Mouse (Mus musculus): ENCODE results near the gene Dap3. TPM values are rescaled to one million over a fixed set of nuclear protein-coding genes. Genes with fewer than 3 reads are reported as not detected.
A peak's percentile ranks its signal among the peaks of the same experiment; 100 is the strongest.
"Not testable (repeated sequence)": the region's sequence is repeated elsewhere in the genome, so short reads cannot be mapped to it uniquely, and the experiment has no call there.

Dap3 gene
- 138 and 141 TPM in 2 replicates for polyA plus RNA-seq (2014; fragmentation: Nextera tagmentation; extraction: Ambion mirVana)

DNA sequence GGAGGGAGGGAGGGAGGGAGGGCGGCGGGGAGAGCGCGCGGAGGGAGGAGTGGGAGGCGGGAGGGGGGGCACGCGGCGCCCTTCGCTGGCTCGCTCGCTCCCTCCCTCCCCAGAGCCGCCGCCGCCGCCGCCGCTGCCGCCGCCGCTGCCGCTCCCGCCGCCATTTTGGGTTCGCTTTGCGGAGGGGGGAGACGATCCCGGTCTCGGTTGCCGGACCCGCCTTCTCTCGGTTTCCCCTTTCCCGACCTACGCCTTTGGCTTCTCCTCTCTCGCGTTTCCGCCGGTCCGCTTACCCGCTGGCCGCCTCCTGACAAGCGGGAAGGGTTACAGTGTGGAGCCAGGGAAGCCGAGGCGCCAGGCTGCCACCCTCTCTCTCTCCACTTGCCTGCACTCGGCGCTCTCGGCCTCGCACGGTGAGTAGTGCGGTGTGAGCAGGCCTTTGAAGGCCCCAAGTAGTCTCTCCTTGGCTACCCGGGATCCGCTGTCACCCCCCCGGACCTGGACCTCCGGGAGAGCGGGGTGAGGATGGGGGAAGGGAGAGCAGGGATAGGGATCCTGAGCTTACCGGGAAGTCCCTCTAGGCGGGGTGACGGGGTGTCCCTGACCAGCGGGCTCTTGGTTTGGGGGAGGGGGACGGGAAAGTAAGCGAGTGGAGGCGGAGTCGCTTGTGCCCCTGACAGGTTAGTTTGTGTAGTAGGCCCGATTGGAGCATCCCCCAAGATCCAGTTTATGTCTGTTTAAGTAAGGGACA is at the start of gene Dap3, which contains the start of gene Ash1l:
Gene Dap3, minus strand, starts transcription at position 606 of the 751 bp plus-strand sequence.
Gene Ash1l, plus strand, starts transcription at position 47 of the 751 bp plus-strand sequence.
- Histone ChIP-seq H3K9ac (ENCODE audit: low read length) (peak within 1 kb of the TSS; percentile 97), H3K36me3 (ENCODE audit: control insufficient read depth, insufficient read depth, low read length) (no peaks in the 10 kb centered on the region), H3K27ac (replicated peaks in 1 of 2; ENCODE audit: control insufficient read depth in 1 of 2, insufficient read depth in 1 of 2, low read depth in 2 of 2, low read length in 2 of 2) (peak within 1 kb of the TSS; percentile 98 to 100), H3K4me1 (ENCODE audit: control insufficient read depth in 2 of 2, insufficient read depth in 2 of 2, low read length in 2 of 2) (peaks cover 0 to 21% of the 10 kb centered on the region in 2 experiments; a peak in 2 of 4 replicates), H3K4me2 (ENCODE audit: low read length) (peak within 1 kb of the TSS; percentile 74), H3K4me3 (ENCODE audit: control insufficient read depth in 1 of 2, insufficient read depth in 1 of 2, low read depth in 1 of 2, low read length in 2 of 2) (peak within 1 kb of the TSS; percentile 87 to 92), H3K9me3 (ENCODE audit: control insufficient read depth, low read length) (no peaks in the 10 kb centered on the region), H3K27me3 (ENCODE audit: control insufficient read depth, insufficient read depth, low read length) (no peaks in the 10 kb centered on the region)
- under 1% methylated on average over 39 of the region's 64 CpGs for WGBS
- ATAC-seq (ENCODE audit: insufficient number of reproducible peaks, insufficient read depth, low FRiP score, low read depth) = peak; percentile 55

DNA sequence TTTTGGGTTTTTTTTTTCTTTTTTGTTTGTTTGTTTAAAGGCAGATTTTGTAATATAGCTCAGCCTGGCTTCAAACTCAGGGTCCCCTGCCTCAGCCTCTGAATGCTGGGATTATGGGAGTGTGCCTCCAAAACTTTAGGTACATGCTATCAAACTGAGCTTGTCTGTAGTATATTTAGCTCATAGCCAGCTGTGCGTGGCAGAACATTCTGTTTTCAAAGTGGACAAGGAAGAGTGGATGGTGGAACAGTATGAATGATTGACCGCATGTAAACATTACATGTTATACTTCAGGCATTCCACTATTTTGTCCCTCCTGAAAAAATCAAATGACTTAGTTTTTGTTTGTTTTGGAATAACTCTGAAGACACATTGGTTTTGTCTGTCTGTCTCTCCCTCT is 41.8 kb upstream of the Dap3 start:
- Histone ChIP-seq H3K27me3 (ENCODE audit: control insufficient read depth, insufficient read depth, low read length) (no peaks in the 10 kb centered on the region), H3K36me3 (ENCODE audit: control insufficient read depth, insufficient read depth, low read length) (peaks cover 9% of the 10 kb centered on the region; the same call in 1 of the 2 replicates), H3K4me2 (ENCODE audit: low read length) (no peak overlapping the region), H3K4me1 (ENCODE audit: control insufficient read depth in 2 of 2, insufficient read depth in 2 of 2, low read length in 2 of 2) (peaks cover 0 to 14% of the 10 kb centered on the region in 2 experiments; a peak in 2 of 4 replicates), H3K4me3 (ENCODE audit: control insufficient read depth in 1 of 2, insufficient read depth in 1 of 2, low read depth in 1 of 2, low read length in 2 of 2) (no peak overlapping the region), H3K9ac (ENCODE audit: low read length) (no peak overlapping the region; the same call in 1 of the 2 replicates), H3K9me3 (ENCODE audit: control insufficient read depth, low read length) (no peaks in the 10 kb centered on the region), H3K27ac (replicated peaks in 1 of 2; ENCODE audit: control insufficient read depth in 1 of 2, insufficient read depth in 1 of 2, low read depth in 2 of 2, low read length in 2 of 2) (peak overlapping the region; percentile 12 to 38; a peak in 2 of 4 replicates)
- 53% methylated on average over 2 of the region's 2 CpGs for WGBS
- ATAC-seq (ENCODE audit: insufficient number of reproducible peaks, insufficient read depth, low FRiP score, low read depth) = no peak

DNA sequence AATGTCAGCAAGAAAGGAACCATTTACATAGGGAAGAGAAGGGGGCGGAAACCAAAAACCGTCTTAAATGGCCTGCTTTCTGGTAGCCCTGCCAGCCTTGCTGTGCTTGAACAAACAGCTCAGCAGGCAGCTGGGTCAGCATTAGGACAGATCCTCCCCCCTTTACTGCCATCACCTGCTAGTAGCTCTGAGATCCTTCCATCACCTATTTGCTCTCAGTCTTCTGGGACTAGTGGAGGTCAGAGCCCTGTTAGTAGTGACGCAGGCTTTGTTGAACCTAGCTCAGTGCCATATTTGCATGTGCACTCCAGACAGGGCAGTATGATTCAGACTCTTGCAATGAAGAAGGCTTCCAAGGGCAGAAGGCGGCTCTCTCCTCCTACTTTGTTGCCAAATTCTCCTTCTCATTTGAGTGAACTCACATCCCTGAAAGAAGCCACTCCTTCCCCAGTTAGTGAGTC is 33.0 kb upstream of the Dap3 start:
- Histone ChIP-seq H3K9ac (ENCODE audit: low read length) (no peak overlapping the region), H3K4me1 (ENCODE audit: control insufficient read depth in 2 of 2, insufficient read depth in 2 of 2, low read length in 2 of 2) (no peaks in the 10 kb centered on the region), H3K27ac (replicated peaks in 1 of 2; ENCODE audit: control insufficient read depth in 1 of 2, insufficient read depth in 1 of 2, low read depth in 2 of 2, low read length in 2 of 2) (no peak overlapping the region), H3K4me2 (ENCODE audit: low read length) (no peak overlapping the region), H3K4me3 (ENCODE audit: control insufficient read depth in 1 of 2, insufficient read depth in 1 of 2, low read depth in 1 of 2, low read length in 2 of 2) (no peak overlapping the region), H3K27me3 (ENCODE audit: control insufficient read depth, insufficient read depth, low read length) (no peaks in the 10 kb centered on the region), H3K9me3 (ENCODE audit: control insufficient read depth, low read length) (no peaks in the 10 kb centered on the region), H3K36me3 (ENCODE audit: control insufficient read depth, insufficient read depth, low read length) (peaks cover 60% of the 10 kb centered on the region)
- no peak for ATAC-seq (ENCODE audit: insufficient number of reproducible peaks, insufficient read depth, low FRiP score, low read depth)
- 84% methylated on average over 4 of the region's 4 CpGs for WGBS

DNA sequence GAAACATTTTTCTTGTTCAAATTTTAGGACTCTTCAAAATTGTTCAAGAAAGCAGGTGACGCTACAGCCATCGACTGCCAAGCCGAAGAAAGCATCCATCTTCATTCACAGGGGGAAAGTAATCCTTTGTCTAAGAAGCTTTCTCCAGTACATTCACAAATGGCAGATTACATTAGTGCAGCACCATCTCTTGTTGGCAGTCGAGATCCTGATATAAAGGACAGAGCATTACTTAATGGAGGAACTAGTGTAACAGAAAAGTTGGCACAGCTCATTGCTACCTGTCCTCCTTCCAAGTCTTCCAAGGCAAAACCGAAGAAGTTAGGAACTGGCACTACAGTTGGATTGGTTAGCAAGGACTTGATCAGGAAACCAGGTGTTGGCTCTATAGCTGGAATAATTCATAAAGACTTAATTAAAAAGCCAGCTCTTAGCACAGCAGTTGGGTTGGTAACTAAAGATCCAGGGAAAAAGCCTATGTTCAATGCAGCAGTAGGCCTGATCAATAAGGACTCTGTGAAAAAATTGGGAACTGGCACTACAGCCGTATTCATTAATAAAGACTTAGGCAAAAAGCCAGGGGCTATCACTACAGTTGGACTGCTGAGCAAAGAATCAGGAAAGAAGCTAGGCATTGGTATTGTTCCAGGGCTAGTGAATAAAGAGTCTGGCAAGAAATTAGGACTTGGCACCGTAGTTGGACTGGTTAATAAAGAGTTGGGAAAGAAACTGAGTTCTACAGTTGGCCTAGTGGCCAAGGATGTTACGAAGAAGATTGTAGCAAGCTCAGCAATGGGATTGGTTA is 30.4 kb upstream of the Dap3 start:
- H3K4me2 ChIP-seq (ENCODE audit: low read length) = no peak overlapping the region
- H3K4me1 ChIP-seq (ENCODE audit: control insufficient read depth in 2 of 2, insufficient read depth in 2 of 2, low read length in 2 of 2) = no peaks in the 10 kb centered on the region
- no peak overlapping the region for H3K27ac ChIP-seq (replicated peaks in 1 of 2; ENCODE audit: control insufficient read depth in 1 of 2, insufficient read depth in 1 of 2, low read depth in 2 of 2, low read length in 2 of 2)
- peaks cover 53% of the 10 kb centered on the region for H3K36me3 ChIP-seq (ENCODE audit: control insufficient read depth, insufficient read depth, low read length)
- no peak for ATAC-seq (ENCODE audit: insufficient number of reproducible peaks, insufficient read depth, low FRiP score, low read depth)
- H3K27me3 ChIP-seq (ENCODE audit: control insufficient read depth, insufficient read depth, low read length) = no peaks in the 10 kb centered on the region
- no peak overlapping the region for H3K9ac ChIP-seq (ENCODE audit: low read length)
- peaks cover 3% of the 10 kb centered on the region; the same call in 1 of the 2 replicates for H3K9me3 ChIP-seq (ENCODE audit: control insufficient read depth, low read length)
- no peak overlapping the region for H3K4me3 ChIP-seq (ENCODE audit: control insufficient read depth in 1 of 2, insufficient read depth in 1 of 2, low read depth in 1 of 2, low read length in 2 of 2)
- WGBS = 93% methylated on average over 8 of the region's 8 CpGs

DNA sequence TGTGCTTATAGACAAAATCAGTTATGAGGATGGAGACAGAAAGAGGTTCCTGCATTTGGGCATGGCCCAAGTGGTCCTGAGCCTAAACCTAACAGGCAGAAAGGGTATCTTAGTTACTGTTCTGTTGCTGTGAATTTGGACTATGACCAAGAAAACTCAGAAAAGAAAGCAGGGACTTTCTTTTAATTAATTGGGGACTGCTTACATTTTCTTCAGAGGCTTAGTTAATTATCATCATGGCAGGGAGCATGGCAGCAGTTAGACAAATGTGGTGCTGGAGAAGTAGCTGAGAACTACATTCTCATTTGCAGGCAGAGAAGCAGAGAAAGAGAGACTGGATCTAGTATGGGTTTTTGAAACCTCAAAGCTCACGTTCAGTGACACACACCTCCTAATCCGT is 24.0 kb upstream of the Dap3 start:
- Histone ChIP-seq H3K9ac (ENCODE audit: low read length) (no peak overlapping the region), H3K27me3 (ENCODE audit: control insufficient read depth, insufficient read depth, low read length) (no peaks in the 10 kb centered on the region), H3K4me2 (ENCODE audit: low read length) (no peak overlapping the region), H3K4me1 (ENCODE audit: control insufficient read depth in 2 of 2, insufficient read depth in 2 of 2, low read length in 2 of 2) (no peaks in the 10 kb centered on the region), H3K27ac (replicated peaks in 1 of 2; ENCODE audit: control insufficient read depth in 1 of 2, insufficient read depth in 1 of 2, low read depth in 2 of 2, low read length in 2 of 2) (no peak overlapping the region), H3K4me3 (ENCODE audit: control insufficient read depth in 1 of 2, insufficient read depth in 1 of 2, low read depth in 1 of 2, low read length in 2 of 2) (no peak overlapping the region), H3K9me3 (ENCODE audit: control insufficient read depth, low read length) (peaks cover 3% of the 10 kb centered on the region; the same call in 1 of the 2 replicates), H3K36me3 (ENCODE audit: control insufficient read depth, insufficient read depth, low read length) (no peaks in the 10 kb centered on the region)
- no peak for ATAC-seq (ENCODE audit: insufficient number of reproducible peaks, insufficient read depth, low FRiP score, low read depth)
- WGBS = 78% methylated on average over 2 of the region's 2 CpGs

DNA sequence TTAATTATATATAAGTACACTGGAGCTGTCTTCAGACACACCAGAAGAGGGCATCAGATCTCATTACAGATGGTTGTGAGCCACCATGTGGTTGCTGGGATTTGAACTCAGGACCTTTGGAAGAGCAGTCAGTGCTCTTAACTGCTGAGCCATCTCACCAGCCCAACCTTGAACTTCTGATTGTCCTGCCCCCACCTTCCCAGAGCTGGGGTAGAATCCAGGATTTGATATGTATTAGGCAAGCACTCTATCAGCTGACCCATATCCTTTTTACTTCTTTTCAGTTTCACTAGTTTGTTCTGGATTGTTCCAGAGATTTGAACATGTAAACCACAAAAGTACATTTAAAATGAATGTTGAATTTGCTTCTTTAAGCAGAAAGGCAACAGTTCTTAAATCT is 12.2 kb upstream of the Dap3 start:
- not testable (repeated sequence) for H3K9ac ChIP-seq (ENCODE audit: low read length); H3K4me1 ChIP-seq (ENCODE audit: control insufficient read depth in 2 of 2, insufficient read depth in 2 of 2, low read length in 2 of 2); H3K9me3 ChIP-seq (ENCODE audit: control insufficient read depth, low read length); ATAC-seq (ENCODE audit: insufficient number of reproducible peaks, insufficient read depth, low FRiP score, low read depth); H3K4me3 ChIP-seq (ENCODE audit: control insufficient read depth in 1 of 2, insufficient read depth in 1 of 2, low read depth in 1 of 2, low read length in 2 of 2); H3K27me3 ChIP-seq (ENCODE audit: control insufficient read depth, insufficient read depth, low read length); H3K27ac ChIP-seq (replicated peaks in 1 of 2; ENCODE audit: control insufficient read depth in 1 of 2, insufficient read depth in 1 of 2, low read depth in 2 of 2, low read length in 2 of 2); H3K4me2 ChIP-seq (ENCODE audit: low read length)
- peaks cover 21% of the 10 kb centered on the region for H3K36me3 ChIP-seq (ENCODE audit: control insufficient read depth, insufficient read depth, low read length)

DNA sequence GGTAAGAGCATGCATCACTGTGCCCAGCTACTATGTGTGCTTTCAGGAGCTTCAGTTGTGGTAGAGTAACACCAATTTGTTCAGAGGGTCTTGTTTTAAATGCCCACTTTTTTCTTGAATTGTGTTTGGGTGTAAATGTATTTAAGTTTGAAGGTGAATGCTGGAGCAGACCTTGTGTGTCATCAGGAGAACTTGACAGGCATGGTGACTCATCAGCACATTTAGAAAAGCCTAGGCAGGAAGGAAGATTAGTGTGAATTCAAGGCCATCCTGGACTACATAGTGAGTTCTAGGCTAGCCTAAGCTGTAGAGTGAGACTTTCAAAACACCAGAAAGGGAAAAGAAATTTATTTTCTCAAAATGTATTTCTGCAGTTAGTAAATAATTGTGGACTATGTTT is 2.8 kb upstream of the Dap3 start:
- H3K36me3 ChIP-seq (ENCODE audit: control insufficient read depth, insufficient read depth, low read length) = no peaks in the 10 kb centered on the region
- H3K27me3 ChIP-seq (ENCODE audit: control insufficient read depth, insufficient read depth, low read length) = no peaks in the 10 kb centered on the region
- ATAC-seq (ENCODE audit: insufficient number of reproducible peaks, insufficient read depth, low FRiP score, low read depth) = no peak
- H3K9ac ChIP-seq (ENCODE audit: low read length) = no peak overlapping the region
- H3K4me2 ChIP-seq (ENCODE audit: low read length) = no peak overlapping the region
- peaks cover 0 to 31% of the 10 kb centered on the region in 2 experiments; a peak in 2 of 4 replicates for H3K4me1 ChIP-seq (ENCODE audit: control insufficient read depth in 2 of 2, insufficient read depth in 2 of 2, low read length in 2 of 2)
- no peaks in the 10 kb centered on the region for H3K9me3 ChIP-seq (ENCODE audit: control insufficient read depth, low read length)
- no peak overlapping the region for H3K27ac ChIP-seq (replicated peaks in 1 of 2; ENCODE audit: control insufficient read depth in 1 of 2, insufficient read depth in 1 of 2, low read depth in 2 of 2, low read length in 2 of 2)
- no peak overlapping the region for H3K4me3 ChIP-seq (ENCODE audit: control insufficient read depth in 1 of 2, insufficient read depth in 1 of 2, low read depth in 1 of 2, low read length in 2 of 2)

Data from heart, embryonic 14.5 days (tissue).